Mouse (Mus musculus) layer of hippocampus, adult 9-10 months (tissue): ENCODE data around the gene Smarcc2.

ENCODE experiments used
- DNase-seq: peaks from one replicate; pipeline ENCODE4 v3.0.0; 2022; ENCODE audit warnings: low spot score

Gene Smarcc2

GRCm38 (mm10) chr10:128516677-128517076 lies 57.6 kb downstream of the Smarcc2 start:
- DNase-seq, result no peak

DNA sequence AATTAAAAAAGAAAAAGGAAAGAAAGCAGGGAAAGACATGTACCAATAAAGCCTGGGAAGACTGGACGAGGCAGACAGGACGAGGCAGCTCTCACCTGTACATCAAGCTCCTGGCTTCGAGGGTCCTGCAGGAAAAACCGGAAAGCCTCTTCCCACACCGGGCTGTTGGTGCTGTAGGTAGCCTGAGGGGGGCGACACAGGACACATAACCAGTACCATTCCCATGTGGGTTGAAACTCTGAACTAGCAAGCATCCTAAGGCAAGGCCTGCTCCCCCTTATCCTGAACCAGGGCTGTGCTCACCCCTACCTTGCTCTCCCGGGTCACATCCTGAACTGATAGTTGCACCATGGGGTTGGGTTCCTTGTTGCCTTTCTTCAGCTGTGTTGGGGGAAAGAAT lies 59.8 kb downstream of the Smarcc2 start:
- DNase-seq, result no peak

DNA sequence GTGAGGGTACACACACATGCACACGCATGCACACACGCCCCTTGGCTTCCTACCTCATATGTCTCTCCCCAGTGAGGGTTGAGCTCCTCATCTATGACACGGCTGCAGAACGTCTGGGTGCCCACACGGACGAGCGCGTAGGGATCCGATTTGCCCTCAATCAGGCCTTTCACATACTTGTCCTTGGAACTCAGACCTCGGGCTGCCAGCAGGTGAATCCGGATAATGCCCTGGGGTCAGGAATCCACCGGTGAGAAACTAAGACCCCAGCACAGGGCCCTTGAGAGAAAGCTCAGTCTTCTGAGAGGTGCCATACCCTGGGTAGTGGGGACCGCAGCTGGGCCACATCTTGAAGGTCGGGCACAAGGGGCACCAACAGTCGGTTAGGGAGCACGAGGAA lies 61.5 kb downstream of the Smarcc2 start:
- DNase-seq, result no peak

GRCm38 (mm10) chr10:128522351-128522750 lies 63.3 kb downstream of the Smarcc2 start:
- DNase-seq, result no peak

DNA sequence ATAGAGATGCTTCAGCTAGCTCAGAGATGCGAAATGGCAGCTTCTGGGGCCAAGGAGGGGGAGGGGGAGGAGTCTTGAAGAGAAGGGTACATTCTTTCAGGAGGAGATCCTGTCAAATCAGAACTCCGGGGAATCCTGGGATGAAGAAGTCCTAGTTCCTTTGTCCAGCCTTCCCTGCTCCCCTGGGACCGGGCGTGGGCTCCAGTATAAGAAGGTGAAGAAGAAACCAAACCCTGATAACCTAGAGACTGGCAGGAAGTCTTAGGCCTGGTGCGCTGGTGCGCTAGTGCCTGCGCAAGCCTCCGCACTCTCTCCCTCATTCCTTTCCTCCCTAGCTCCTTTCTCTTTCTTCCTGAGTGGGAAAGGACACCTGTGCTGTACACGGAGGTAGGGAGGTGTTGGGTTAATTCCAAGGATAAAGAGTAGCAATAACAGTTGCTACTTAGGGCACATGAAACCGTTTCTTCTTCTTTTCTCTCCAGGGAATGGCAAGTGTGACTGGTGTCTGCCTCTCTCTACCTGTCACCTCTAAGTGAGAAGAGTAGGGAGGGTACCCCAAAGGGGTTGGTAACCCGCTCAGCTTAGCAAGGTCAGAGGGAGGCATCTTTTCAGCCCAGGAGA lies 65.2 kb downstream of the Smarcc2 start:
- DNase-seq, result no peak

- DNase-seq, result no peak
These were observed 65.9 kb downstream of the Smarcc2 start for GRCm38 (mm10) chr10:128524732-128525662.

DNA sequence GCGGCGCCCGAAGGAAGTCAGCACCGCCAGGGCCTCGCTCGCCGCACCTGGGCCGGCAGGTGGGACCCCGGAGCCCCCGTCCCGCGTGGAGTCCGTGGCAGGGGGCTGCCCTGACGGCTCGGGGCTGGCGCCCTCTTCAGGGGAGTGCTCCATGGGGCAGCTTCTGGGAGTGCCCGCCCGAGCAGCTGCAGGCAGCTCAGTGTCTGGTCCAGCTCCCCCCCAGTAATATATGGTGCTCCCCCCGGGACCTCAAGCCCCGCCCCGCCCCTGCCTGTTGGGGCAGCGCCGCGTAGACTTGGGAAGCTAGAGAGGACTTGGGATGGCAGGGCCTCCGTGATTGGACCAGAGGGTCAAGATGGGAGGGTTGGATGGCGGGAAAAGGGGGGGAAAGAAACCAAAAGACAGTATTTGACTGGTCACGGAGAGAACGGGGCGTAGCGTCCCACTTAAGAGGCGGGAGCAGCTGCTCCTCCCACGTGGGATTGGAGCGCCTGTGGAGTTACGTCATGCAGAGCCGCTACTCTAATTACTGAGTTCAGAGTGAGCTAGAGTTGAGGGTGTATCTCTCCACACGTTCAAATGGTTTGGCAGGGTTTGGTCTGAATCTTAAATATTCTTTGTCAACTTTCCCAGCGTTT lies 66.7 kb downstream of the Smarcc2 start, which contains the start of gene Esyt1:
TSS of gene Esyt1 (minus strand) at position 201 of the 638 bp plus-strand sequence.
- DNase-seq, result peak; percentile 75

DNA sequence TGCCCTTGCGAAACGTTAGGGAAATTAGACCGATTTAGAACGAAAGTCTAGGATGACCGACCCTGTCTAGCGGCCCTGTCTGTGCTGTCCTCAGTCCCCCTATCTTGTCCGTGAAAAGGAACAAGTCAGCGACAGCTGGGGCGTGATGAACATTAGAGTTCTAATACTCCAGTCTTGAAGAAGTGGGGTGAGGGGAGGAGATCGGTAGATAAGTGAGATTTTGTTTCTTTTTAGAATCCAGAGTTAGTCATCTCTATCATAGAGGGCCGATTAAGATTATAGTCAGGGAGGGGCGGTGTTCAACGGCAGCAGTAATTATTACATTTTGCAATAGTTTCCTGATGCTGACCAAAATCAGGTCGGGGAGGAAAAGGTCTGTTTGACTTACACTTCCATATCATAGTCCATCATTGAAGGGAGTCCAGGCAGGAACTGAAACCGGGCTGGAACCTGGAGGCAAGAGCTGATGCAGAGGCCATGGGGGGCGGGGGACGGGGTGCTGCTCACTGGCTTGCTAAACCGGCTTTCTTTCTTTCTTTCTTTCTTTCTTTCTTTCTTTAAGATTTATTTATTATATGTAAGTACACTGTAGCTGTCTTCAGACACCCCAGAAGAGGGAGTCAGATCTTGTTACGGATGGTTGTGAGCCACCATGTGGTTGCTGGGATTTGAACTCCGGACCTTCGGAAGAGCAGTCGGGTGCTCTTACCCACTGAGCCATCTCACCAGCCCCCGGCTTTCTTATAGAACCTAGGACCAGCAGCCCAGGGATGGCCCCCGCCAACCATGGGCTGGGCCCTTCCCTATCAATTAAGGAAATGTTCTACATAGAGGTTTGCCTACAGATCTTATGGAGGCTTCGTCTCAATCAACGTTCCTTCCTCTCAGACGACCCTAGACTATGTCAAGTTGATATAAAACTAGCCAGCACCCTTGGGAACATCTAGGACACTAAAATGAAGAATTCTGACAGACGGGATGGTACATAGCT lies 67.6 kb downstream of the Smarcc2 start:
- no peak for DNase-seq

- DNase-seq, result no peak
These were observed 76.2 kb downstream of the Smarcc2 start for GRCm38 (mm10) chr10:128535206-128535605.

GRCm38 (mm10) chr10:128535624-128536265 lies 76.7 kb downstream of the Smarcc2 start:
- no peak for DNase-seq

DNA sequence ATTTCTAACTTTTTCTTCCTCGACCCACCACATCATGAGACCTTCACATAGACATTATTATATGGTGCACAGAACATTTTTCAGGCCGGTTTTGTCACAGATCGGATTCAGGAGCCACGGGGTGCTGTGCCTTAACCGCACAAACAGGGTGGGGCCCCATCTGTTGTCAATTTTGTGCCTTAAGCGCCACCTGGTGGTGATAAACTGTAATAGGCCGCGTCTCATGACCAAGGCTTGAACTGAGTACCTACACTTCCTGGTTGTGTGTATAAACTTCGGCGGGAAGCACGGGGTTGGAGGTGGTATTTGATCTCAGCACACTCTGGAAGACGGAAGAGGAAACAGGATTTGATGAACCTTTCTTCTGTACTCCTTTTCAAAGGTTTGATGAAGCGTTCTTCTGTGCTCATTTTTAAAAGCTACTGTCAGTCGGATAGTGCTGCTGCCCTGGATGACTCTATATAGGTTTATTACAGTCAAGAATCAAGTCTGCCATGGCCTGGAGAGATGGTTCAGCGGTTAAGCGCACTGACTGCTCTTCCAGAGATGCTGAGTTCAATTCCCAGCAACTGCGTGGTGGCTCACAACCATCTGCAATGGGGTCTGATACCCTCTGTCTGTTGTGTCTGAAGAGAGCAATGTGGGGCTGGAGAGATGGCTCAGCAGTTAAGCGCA lies 77.4 kb downstream of the Smarcc2 start:
- DNase-seq, result peak; percentile 96

DNA sequence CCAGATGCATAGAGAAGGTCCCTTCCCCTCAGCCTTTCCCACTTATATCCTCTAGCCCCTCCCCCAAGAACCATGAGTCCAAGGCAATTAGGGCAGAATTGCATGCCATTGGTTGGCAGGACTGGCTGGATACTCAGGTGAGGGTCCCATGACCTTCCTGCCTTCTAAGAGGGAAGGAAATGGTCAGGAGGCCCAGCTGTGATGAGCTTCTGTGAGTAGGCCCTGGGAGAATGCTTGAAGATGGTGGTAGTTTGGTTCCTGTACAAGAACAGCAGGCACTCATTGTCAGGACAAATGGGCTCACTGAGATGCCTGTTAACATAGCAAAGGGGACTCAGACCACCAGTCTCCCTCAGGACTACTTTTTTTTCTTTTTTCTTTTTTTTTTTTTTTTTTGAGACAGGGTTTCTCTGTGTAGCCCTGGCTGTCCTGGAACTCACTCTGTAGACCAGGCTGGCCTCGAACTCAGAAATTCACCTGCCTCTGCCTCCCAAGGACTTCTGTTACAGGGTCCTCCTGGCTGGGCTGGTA lies 79.4 kb downstream of the Smarcc2 start:
- no peak for DNase-seq
